Mouse (Mus musculus): ENCODE measurements around the gene Tbpl1. TPM values are rescaled to one million over a fixed set of nuclear protein-coding genes. Genes with fewer than 3 reads are reported as not detected.

The Tbpl1 gene
- polyA plus RNA-seq, 1 experiment from 2014 or later: 82.2 TPM

DNA sequence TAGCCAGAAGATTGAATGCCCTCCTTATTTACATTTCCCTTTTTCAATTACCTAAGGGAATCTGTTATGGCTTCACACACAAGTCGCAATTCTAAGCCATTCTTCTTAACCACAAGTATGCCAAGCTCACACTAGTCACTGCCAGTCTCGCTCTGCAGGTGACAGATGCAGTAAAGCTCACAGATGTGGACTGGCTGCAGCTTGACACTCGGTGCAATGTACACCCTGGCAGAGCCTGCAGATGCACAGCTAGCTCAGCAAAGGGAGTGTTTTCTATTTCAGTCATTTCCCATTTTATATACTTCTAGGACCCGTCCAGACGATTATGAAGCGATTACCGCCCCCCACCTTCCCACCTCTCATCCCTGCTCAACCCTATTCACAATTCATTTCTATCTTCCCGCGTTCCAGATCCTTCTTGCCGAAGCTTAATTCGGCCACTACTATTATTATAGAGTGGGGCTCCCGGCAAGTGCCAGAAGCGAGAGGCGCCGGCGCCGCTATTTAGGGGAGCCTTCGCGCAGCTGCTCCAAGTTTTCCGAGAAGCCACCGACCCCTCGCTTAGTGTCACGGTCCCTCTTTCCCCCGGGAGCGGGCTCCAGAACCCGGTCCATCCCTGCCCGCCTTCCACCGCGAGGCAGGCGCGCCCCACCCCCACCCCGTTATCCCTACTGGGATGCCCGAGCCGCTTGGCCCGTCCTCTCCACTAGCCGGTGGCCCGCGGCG is 1.3 kb downstream of the Tbpl1 start:
- Histone ChIP-seq H3K27me3 (ENCODE audit: poor library complexity, severe bottlenecking) (no peaks in the 10 kb centered on the region), H3K4me3 (peak overlapping the region; percentile 99), H3K36me3 (replicated peaks) (no peaks in the 10 kb centered on the region; the same call in 1 of the 2 replicates), H3K27ac (peak overlapping the region; percentile 99), H3K4me1 (peaks cover 32% of the 10 kb centered on the region), H3K9me3 (no peaks in the 10 kb centered on the region)
- 2% methylated on average over 39 of the region's 39 CpGs for WGBS
- DNase-seq (ENCODE audit: extremely low spot score, low spot score): no peak

DNA sequence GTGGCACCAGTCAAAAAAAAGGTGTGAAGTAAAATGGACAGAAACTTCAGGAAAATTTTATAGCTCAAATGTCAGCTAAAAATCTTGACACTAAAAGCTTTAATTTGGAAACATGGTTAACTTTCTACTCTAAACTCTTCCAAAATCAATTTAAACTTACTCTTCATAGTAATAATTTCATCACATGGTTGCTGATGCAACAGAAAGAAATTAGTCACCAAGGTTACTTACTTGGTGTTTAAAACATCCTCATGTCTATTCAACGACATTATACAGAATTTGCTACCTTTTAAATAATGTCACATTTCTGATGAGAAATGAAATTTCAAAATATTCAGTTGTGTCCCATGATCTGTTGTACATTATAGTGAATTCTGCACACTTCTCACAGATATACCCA is 3.5 kb downstream of the Tbpl1 start:
- no peak for DNase-seq (ENCODE audit: extremely low spot score, low spot score)
- no peaks in the 10 kb centered on the region for H3K27me3 ChIP-seq (ENCODE audit: poor library complexity, severe bottlenecking)

GRCm38 (mm10) chr10:22726295-22726694 is 5.4 kb downstream of the Tbpl1 start:
- 89% methylated on average over 7 of the region's 7 CpGs for WGBS
- DNase-seq (ENCODE audit: extremely low spot score, low spot score): no peak

More for the DNA sequence above, 3.5 kb downstream of the Tbpl1 start:
- H3K36me3 ChIP-seq (replicated peaks): peaks cover 5% of the 10 kb centered on the region
- WGBS: 93% methylated on average over 1 of the region's 1 CpGs
- H3K4me3 ChIP-seq: no peak overlapping the region
- peaks cover 32% of the 10 kb centered on the region for H3K4me1 ChIP-seq
- H3K27ac ChIP-seq: no peak overlapping the region
- no peaks in the 10 kb centered on the region for H3K9me3 ChIP-seq

GRCm38 (mm10) chr10:22725166-22725565 is 6.6 kb downstream of the Tbpl1 start:
- Histone ChIP-seq H3K27ac (no peak overlapping the region), H3K4me3 (no peak overlapping the region), H3K36me3 (replicated peaks) (peaks cover 5% of the 10 kb centered on the region), H3K4me1 (peaks cover 18% of the 10 kb centered on the region), H3K27me3 (ENCODE audit: poor library complexity, severe bottlenecking) (no peaks in the 10 kb centered on the region), H3K9me3 (no peaks in the 10 kb centered on the region)
- 78% methylated on average over 4 of the region's 4 CpGs for WGBS
- DNase-seq (ENCODE audit: extremely low spot score, low spot score): no peak

More at GRCm38 (mm10) chr10:22726295-22726694, 5.4 kb downstream of the Tbpl1 start:
- Histone ChIP-seq H3K4me1 (peaks cover 21% of the 10 kb centered on the region), H3K36me3 (replicated peaks) (peaks cover 5% of the 10 kb centered on the region), H3K4me3 (no peak overlapping the region), H3K9me3 (no peaks in the 10 kb centered on the region), H3K27ac (no peak overlapping the region), H3K27me3 (ENCODE audit: poor library complexity, severe bottlenecking) (no peaks in the 10 kb centered on the region)

GRCm38 (mm10) chr10:22720781-22721529 is 10.8 kb downstream of the Tbpl1 start:
- Histone ChIP-seq H3K27ac (no peak overlapping the region), H3K4me3 (no peak overlapping the region), H3K36me3 (replicated peaks) (peaks cover 5% of the 10 kb centered on the region; the same call in 1 of the 2 replicates), H3K9me3 (no peaks in the 10 kb centered on the region), H3K27me3 (ENCODE audit: poor library complexity, severe bottlenecking) (no peaks in the 10 kb centered on the region), H3K4me1 (no peaks in the 10 kb centered on the region)
- no peak for DNase-seq (ENCODE audit: extremely low spot score, low spot score)
- 86% methylated on average over 5 of the region's 5 CpGs for WGBS

DNA sequence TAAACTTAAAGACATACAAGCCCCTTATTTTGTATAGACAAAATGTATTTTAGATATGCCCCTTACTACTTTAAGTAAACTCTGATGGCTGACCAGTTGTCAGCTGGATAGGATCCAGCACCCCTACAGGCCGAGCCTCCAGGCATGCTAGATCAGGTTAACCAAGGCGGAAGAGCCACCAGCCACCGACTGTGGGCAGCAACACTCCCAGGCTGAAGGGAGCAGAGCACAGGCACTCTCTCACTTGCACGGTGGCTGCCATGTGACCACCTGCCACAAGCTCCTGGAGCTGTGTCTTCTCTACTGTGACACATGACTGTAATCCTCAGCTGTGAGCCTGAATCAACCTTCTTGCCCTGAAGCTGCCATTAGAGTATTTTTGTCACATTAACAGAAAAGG is 13.3 kb downstream of the Tbpl1 start:
- Histone ChIP-seq H3K9me3 (no peaks in the 10 kb centered on the region), H3K4me1 (no peaks in the 10 kb centered on the region), H3K36me3 (replicated peaks) (no peaks in the 10 kb centered on the region), H3K27me3 (ENCODE audit: poor library complexity, severe bottlenecking) (no peaks in the 10 kb centered on the region), H3K4me3 (no peak overlapping the region), H3K27ac (no peak overlapping the region)
- no peak for DNase-seq (ENCODE audit: extremely low spot score, low spot score)
- 61% methylated on average over 4 of the region's 4 CpGs for WGBS

DNA sequence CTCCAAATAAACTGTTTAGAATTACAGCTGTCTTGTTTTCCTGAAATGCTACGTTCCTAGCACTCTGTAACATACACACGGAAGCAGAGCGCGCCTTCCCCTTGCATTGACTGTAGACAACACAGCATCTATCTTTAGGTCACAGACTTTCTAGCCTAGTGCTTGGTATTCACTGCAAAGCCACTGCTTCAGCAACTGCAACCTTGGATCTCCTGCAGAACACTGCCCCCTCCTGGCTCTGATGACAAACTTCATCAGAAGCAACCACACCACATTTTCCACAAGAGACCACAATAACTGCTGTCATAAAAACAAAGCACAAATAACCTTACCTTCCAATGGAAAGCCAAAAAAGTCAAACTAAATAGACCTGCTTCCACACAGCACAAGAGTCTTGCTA is 17.2 kb downstream of the Tbpl1 start:
- H3K9me3 ChIP-seq: no peaks in the 10 kb centered on the region
- H3K4me1 ChIP-seq: no peaks in the 10 kb centered on the region
- no peak overlapping the region for H3K4me3 ChIP-seq
- no peaks in the 10 kb centered on the region for H3K27me3 ChIP-seq (ENCODE audit: poor library complexity, severe bottlenecking)
- H3K27ac ChIP-seq: no peak overlapping the region
- peak; percentile 31 for DNase-seq (ENCODE audit: extremely low spot score, low spot score)
- WGBS: 76% methylated on average over 4 of the region's 4 CpGs
- H3K36me3 ChIP-seq (replicated peaks): peaks cover 18% of the 10 kb centered on the region

- Histone ChIP-seq H3K36me3 (replicated peaks) (peaks cover 34% of the 10 kb centered on the region), H3K4me1 (no peaks in the 10 kb centered on the region), H3K9me3 (no peaks in the 10 kb centered on the region), H3K4me3 (no peak overlapping the region), H3K27me3 (ENCODE audit: poor library complexity, severe bottlenecking) (no peaks in the 10 kb centered on the region), H3K27ac (no peak overlapping the region)
- DNase-seq (ENCODE audit: extremely low spot score, low spot score): no peak
- 95% methylated on average over 2 of the region's 2 CpGs for WGBS
Observed at GRCm38 (mm10) chr10:22712955-22713354, 18.8 kb downstream of the Tbpl1 start.

DNA sequence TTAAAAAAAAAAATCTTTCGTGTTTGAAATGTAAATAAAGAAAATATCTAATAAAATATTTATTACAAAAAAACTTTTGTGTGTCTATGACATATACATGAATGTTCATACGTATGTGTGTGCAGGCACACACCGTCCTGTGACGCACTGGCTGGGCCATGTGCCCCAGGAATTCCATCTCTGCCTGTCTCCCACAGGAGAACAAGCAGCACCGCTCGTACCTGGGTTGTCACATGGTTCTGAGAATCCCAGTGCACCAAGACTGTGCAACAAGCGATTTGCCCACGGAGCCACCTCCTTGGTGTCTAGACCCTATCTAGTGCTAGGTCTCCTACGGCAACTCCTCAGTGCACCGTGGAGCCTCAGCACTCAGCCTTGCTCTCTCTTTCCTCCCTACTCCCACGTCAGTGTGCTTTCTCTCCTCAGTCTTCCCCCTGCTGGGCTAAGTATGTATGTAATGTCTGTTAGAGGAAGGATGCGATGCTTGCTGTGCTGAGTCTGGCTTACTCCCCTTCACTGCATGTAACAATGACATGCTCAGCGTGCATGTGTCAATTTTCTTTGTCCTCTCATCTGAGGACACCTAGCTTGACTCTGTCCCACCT is 21.5 kb downstream of the Tbpl1 start:
- H3K36me3 ChIP-seq (replicated peaks): peaks cover 60% of the 10 kb centered on the region
- WGBS: 91% methylated on average over 13 of the region's 13 CpGs
- no peaks in the 10 kb centered on the region for H3K4me1 ChIP-seq
- H3K9me3 ChIP-seq: no peaks in the 10 kb centered on the region
- DNase-seq (ENCODE audit: extremely low spot score, low spot score): no peak
- no peaks in the 10 kb centered on the region for H3K27me3 ChIP-seq (ENCODE audit: poor library complexity, severe bottlenecking)
- no peak overlapping the region for H3K27ac ChIP-seq
- no peak overlapping the region for H3K4me3 ChIP-seq

- H3K4me1 ChIP-seq: no peaks in the 10 kb centered on the region
- H3K27ac ChIP-seq: no peak overlapping the region
- 92% methylated on average over 7 of the region's 7 CpGs for WGBS
- no peak for DNase-seq (ENCODE audit: extremely low spot score, low spot score)
- H3K9me3 ChIP-seq: no peaks in the 10 kb centered on the region
- H3K36me3 ChIP-seq (replicated peaks): peaks cover 75% of the 10 kb centered on the region
- H3K4me3 ChIP-seq: no peak overlapping the region
- no peaks in the 10 kb centered on the region for H3K27me3 ChIP-seq (ENCODE audit: poor library complexity, severe bottlenecking)
Observed at GRCm38 (mm10) chr10:22708190-22708843, 23.4 kb downstream of the Tbpl1 start.

GRCm38 (mm10) chr10:22703844-22704243 is 27.9 kb downstream of the Tbpl1 start:
- H3K4me3 ChIP-seq: no peak overlapping the region
- no peaks in the 10 kb centered on the region for H3K27me3 ChIP-seq (ENCODE audit: poor library complexity, severe bottlenecking)
- H3K9me3 ChIP-seq: no peaks in the 10 kb centered on the region
- H3K4me1 ChIP-seq: 0 out of 2 replicates have a peak, but pooled peaks cover 4% of the 10 kb centered on the region
- H3K36me3 ChIP-seq (replicated peaks): peaks cover 84% of the 10 kb centered on the region
- H3K27ac ChIP-seq: no peak overlapping the region
- WGBS: 85% methylated on average over 6 of the region's 6 CpGs
- no peak for DNase-seq (ENCODE audit: extremely low spot score, low spot score)

DNA sequence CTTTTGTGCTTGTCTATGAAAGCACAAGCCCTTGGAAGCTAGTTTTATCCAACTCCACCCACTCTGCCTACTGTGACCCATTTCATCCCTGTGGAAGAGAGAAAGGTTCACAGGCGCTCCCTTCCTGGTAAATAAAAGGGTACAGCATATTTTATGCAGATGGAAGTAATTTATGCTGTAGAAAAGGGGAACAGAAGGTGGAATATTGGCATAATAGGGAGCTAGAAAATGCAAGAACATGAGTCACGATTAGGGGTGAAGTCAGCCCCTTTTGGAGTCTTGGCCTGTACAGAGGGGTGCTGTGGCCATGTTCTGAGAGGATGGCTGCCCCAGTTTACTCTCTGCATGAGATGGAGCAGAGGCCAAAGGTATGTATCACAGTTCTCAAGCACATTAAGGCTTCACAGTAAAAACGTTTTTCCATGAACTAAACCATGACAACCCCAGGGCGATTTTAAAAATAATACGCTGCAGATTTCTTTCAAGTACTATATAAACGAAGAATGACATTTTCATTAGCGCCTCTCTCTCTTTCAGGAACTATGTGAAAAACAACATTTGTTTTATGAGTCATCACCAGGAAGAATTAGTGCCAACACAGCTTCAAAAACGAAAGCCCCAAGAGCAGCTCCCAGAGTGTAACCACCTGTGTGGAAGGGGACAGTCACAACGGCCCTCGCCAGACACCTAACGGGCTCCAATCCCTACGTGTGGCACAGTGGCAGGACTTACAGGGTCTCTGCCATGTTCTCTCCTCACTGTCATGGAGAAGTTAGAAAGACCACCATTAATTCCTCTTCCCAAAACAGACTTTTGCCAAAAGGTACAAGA is 30.0 kb downstream of the Tbpl1 start:
- Histone ChIP-seq H3K27ac (no peak overlapping the region), H3K27me3 (ENCODE audit: poor library complexity, severe bottlenecking) (no peaks in the 10 kb centered on the region), H3K9me3 (no peaks in the 10 kb centered on the region), H3K36me3 (replicated peaks) (peaks cover 63% of the 10 kb centered on the region), H3K4me3 (no peak overlapping the region), H3K4me1 (0 out of 2 replicates have a peak, but pooled peaks cover 4% of the 10 kb centered on the region)
- DNase-seq (ENCODE audit: extremely low spot score, low spot score): no peak
- WGBS: 90% methylated on average over 12 of the region's 12 CpGs
